In the genomic region with DNA sequence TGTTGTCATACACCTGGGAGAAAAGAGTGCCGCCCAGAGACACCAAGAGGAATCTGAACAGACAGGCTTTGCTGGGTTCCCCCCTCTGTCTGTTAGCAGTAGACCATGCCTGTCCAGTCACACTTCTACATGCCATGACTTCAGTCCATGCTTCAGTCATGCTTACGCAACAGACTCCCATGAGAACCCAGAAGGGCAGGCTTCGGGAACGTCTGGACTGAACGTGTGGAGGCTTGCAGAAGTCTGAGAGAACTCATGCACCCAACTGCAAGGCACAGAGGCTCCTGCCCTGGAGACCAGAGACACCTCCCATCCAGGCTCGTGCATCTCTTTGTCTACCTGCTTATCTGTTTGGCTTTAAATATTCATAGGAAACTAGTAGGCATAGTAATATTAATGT, we compare ENCODE assay signal across 12 mouse cellular contexts. TPM values are rescaled to one million over a fixed set of nuclear protein-coding genes. Genes with fewer than 3 reads are reported as not detected.
DNase-seq lines count a peak whose midpoint lies in the region.
"Had no signal": no experiment of that assay in that cellular context is flagged by ENCODE, and none has a peak within 500 bp of the region (broad histone marks: within the 10 kb centered on the region; RNA-seq: fewer than 3 reads in every experiment).

No protein-coding gene starts in this region.

- intact Hi-C loops in heart, postnatal 25 days (cut with DNase I): no loop called here

- peak; percentile 23 for DNase-seq in adrenal gland, postnatal 14 days
- DNase-seq in adrenal gland, postnatal 25 days: no peak
- peak; percentile 95 for DNase-seq in heart, adult 11 months
- no peak for DNase-seq in heart, postnatal 25 days (ENCODE audit: low spot score)
- peak; percentile 37 to 72 for DNase-seq in urinary bladder, postnatal 36 days (ENCODE audit: low spot score in 2 of 2)
- DNase-seq in urinary bladder, postnatal 4 days (ENCODE audit: low spot score in 2 of 2): no peak
- DNase-seq in frontal cortex, postnatal 36 days (ENCODE audit: low spot score in 2 of 2): no peak
- DNase-seq: cerebellum, adult 11-12 months; cerebellum, adult 9-10 months; cerebellum, postnatal 36 days; gastrocnemius, postnatal 36 days; heart, postnatal 36 days had no signal

RNA-seq across cellular contexts. Expression of a gene that starts 6.2 kb away (rescaled TPM):
- 67.7 and 74.0 TPM in 2 replicates for total RNA-seq in adrenal gland, postnatal 14 days (2021)
- total RNA-seq in adrenal gland, postnatal 25 days (2021): 98.2 and 127 TPM in 2 replicates
- total RNA-seq in heart, postnatal 25 days (2021): 10 to 100 TPM; 35.8 to 42.9 TPM

Comparison
In these comparisons a context has a peak if more than half of its experiments do, and no peak if none do; other contexts are left out.
1. DNase-seq: peak in adrenal gland, postnatal 14 days (single experiment), heart, adult 11 months (single experiment) and urinary bladder, postnatal 36 days (2 of 2); none in adrenal gland, postnatal 25 days (single experiment), heart, postnatal 25 days (single experiment), urinary bladder, postnatal 4 days (0 of 2) and frontal cortex, postnatal 36 days (0 of 2).